Mouse (Mus musculus): ENCODE results near the gene Psmg4. TPM values are rescaled to one million over a fixed set of nuclear protein-coding genes. Genes with fewer than 3 reads are reported as not detected.

The Psmg4 gene
- polyA plus RNA-seq, 1 experiment from 2014 or later, result 88.2 TPM

DNA sequence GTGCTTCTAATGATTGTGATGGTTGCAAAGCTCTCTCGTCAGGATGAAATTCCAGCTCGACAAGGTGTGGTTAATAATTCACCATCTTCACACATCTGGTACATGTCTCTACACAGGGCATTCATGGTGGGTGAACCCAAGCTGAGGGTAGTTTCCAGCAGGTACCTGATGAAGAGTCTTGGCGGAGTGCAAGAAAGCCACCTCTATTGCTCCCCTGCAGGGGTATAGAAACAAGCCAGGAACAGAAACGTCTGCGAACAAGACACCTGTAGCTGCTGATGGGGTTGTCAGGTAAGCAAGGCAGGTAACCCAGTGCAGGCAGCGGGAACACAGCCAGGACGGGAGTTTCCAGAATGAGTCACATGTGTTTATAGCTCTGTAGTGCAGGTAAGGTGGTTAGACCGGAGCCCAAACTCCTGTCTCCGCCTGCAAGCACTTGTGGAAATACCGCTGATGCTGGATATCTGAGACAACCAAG is 50.0 kb downstream of the Psmg4 start:
- ATAC-seq, result peak; percentile 93
- 48% methylated on average over 10 of the region's 10 CpGs for WGBS

DNA sequence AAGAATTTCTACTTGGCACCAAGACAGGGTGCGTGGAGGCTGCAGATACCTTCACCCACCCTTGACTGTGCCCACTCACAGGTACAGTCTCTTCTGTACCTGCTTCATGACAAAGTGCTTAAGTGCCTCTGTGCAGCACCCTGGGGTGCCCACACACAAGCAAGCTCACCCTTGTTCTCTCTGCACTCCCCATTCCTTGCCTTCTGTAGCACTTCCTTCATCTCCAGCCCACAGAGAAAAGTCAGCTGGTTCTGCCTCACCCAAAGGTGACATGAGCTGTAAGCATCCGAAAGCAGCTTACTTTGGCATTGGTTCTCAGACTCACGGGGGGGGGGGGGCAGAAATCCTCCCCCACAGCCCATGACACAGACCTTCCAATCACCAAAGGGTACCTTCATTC is 52.1 kb downstream of the Psmg4 start:
- WGBS, result 83% methylated on average over 3 of the region's 3 CpGs
- Histone ChIP-seq H3K4me1 (replicated peaks) (0 out of 2 replicates have a peak, but pooled peaks cover 3% of the 10 kb centered on the region), H3K4me3 (replicated peaks) (no peak overlapping the region), H3K27ac (no peak overlapping the region), H3K9ac (no peak overlapping the region), H3K27me3 (replicated peaks) (no peaks in the 10 kb centered on the region), H3K4me2 (replicated peaks) (no peak overlapping the region), H3K36me3 (no peaks in the 10 kb centered on the region), H3K9me3 (no peaks in the 10 kb centered on the region)
- no peak for ATAC-seq

More for the DNA sequence above, 50.0 kb downstream of the Psmg4 start:
- no peaks in the 10 kb centered on the region for H3K9me3 ChIP-seq
- no peak overlapping the region; the same call in 1 of the 2 replicates for H3K4me3 ChIP-seq (replicated peaks)
- 0 out of 2 replicates have a peak, but pooled peaks cover 4% of the 10 kb centered on the region for H3K4me1 ChIP-seq (replicated peaks)
- peak overlapping the region; percentile 76 for H3K27ac ChIP-seq
- H3K27me3 ChIP-seq (replicated peaks), result no peaks in the 10 kb centered on the region
- no peak overlapping the region for H3K9ac ChIP-seq
- no peaks in the 10 kb centered on the region for H3K36me3 ChIP-seq
- peak overlapping the region; percentile 51 for H3K4me2 ChIP-seq (replicated peaks)

DNA sequence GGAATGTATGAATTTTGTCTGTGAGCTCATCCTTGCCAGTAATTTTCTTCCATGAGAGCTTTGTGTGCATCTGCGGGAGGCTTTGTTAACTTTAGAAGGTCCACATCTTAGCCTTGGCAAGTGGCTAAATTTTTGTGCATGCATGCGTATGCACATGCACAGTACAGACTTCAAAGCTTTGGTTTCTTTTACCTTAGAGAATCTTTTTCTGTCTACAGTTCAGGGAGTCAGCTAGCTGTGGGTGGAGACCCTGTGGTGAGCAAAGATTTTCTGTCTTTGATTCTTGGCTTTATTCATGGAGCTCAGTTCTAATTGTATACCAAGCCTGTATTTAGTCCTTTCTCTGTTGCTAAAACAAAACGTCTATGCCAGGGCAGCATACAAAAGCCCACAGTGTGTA is 56.0 kb downstream of the Psmg4 start:
- H3K9ac ChIP-seq, result no peak overlapping the region
- H3K4me2 ChIP-seq (replicated peaks), result no peak overlapping the region
- H3K4me1 ChIP-seq (replicated peaks), result 0 out of 2 replicates have a peak, but pooled peaks cover 8% of the 10 kb centered on the region
- no peaks in the 10 kb centered on the region for H3K36me3 ChIP-seq
- no peak overlapping the region for H3K27ac ChIP-seq
- no peaks in the 10 kb centered on the region for H3K27me3 ChIP-seq (replicated peaks)
- H3K4me3 ChIP-seq (replicated peaks), result no peak overlapping the region
- ATAC-seq, result no peak
- H3K9me3 ChIP-seq, result no peaks in the 10 kb centered on the region
- 84% methylated on average over 3 of the region's 3 CpGs for WGBS

DNA sequence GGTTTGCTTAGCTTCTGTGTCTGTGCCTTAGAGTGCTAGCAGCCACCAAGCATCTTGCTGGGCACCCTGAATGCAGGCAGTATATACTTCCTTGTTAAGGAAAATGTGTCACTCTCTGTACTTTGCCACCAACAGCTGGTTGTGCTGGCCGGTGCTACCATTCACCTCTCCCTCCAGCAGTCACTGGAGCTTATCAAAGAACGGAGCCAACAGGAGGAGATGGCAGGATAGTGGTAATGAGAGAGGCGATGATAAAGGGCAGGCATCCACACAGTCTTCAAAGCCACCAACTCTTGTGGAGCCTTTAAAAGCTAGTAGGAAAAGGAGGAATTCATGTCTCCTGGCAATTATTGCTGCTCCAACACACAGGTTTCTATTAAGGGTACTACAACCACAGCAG is 57.0 kb downstream of the Psmg4 start:
- Histone ChIP-seq H3K9me3 (no peaks in the 10 kb centered on the region), H3K4me2 (replicated peaks) (no peak overlapping the region), H3K27me3 (replicated peaks) (no peaks in the 10 kb centered on the region), H3K4me1 (replicated peaks) (0 out of 2 replicates have a peak, but pooled peaks cover 8% of the 10 kb centered on the region), H3K36me3 (no peaks in the 10 kb centered on the region), H3K4me3 (replicated peaks) (no peak overlapping the region), H3K9ac (no peak overlapping the region), H3K27ac (no peak overlapping the region)
- 47% methylated on average over 3 of the region's 3 CpGs for WGBS
- ATAC-seq, result no peak

DNA sequence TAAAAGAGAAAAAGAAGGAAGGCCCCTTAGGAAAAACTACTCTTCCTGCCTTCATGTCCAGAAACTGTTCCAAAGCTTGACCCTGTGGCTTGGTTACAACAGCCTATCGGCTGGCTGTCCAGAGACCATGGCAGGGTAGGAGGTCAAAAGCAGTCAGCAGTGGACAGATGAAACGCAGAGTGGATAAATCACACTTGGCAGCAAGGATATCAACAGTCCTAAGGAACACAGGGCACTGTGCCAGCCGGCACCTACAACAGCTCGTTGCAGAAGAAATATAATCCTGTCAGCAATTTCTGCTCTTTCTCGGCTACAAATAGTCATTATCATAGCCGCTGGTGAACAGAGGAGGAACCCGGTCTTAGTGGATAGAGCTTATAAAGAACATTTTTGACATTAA is 60.2 kb downstream of the Psmg4 start:
- 33% methylated on average over 7 of the region's 7 CpGs for WGBS
- 0 out of 2 replicates have a peak, but pooled peaks have one; percentile 28 for ATAC-seq
- Histone ChIP-seq H3K27me3 (replicated peaks) (no peaks in the 10 kb centered on the region), H3K9me3 (no peaks in the 10 kb centered on the region), H3K9ac (no peak overlapping the region), H3K4me3 (replicated peaks) (no peak overlapping the region), H3K36me3 (no peaks in the 10 kb centered on the region), H3K4me1 (replicated peaks) (0 out of 2 replicates have a peak, but pooled peaks cover 12% of the 10 kb centered on the region), H3K27ac (no peak overlapping the region), H3K4me2 (replicated peaks) (no peak overlapping the region)

- Histone ChIP-seq H3K27ac (no peak overlapping the region), H3K9ac (no peak overlapping the region), H3K4me3 (replicated peaks) (no peak overlapping the region), H3K36me3 (no peaks in the 10 kb centered on the region), H3K4me2 (replicated peaks) (no peak overlapping the region), H3K9me3 (no peaks in the 10 kb centered on the region), H3K27me3 (replicated peaks) (no peaks in the 10 kb centered on the region), H3K4me1 (replicated peaks) (0 out of 2 replicates have a peak, but pooled peaks cover 12% of the 10 kb centered on the region)
- no peak for ATAC-seq
- WGBS, result 23% methylated on average over 1 of the region's 1 CpGs
Observed at GRCm38 (mm10) chr13:34226940-34227339, 64.2 kb downstream of the Psmg4 start.

Other genes with a start within 250 kb of the Psmg4 start
- 40.5 and 43.3 TPM in 2 replicates for gene Nqo2, start 198.3 kb upstream of the Psmg4 start, polyA plus RNA-seq (2015; fragmentation: Nextera tagmentation; extraction: Ambion mirVana)
- gene Ripk1, start 160.6 kb upstream of the Psmg4 start, polyA plus RNA-seq (2015; fragmentation: Nextera tagmentation; extraction: Ambion mirVana), result 20.4 and 20.8 TPM in 2 replicates
- 120 and 124 TPM in 2 replicates for gene Serpinb6a, start 160.2 kb upstream of the Psmg4 start, polyA plus RNA-seq (2015; fragmentation: Nextera tagmentation; extraction: Ambion mirVana)
- 57.6 and 60.4 TPM in 2 replicates for gene Bphl, start 125.4 kb upstream of the Psmg4 start, polyA plus RNA-seq (2015; fragmentation: Nextera tagmentation; extraction: Ambion mirVana)
- gene Tubb2a, start 85.0 kb upstream of the Psmg4 start, polyA plus RNA-seq (2015; fragmentation: Nextera tagmentation; extraction: Ambion mirVana), result 170 TPM in 2 replicates
- gene Tubb2b, start 32.5 kb upstream of the Psmg4 start, polyA plus RNA-seq (2015; fragmentation: Nextera tagmentation; extraction: Ambion mirVana), result 33.5 and 34.2 TPM in 2 replicates
- gene Slc22a23, start 182.2 kb downstream of the Psmg4 start, polyA plus RNA-seq (2015; fragmentation: Nextera tagmentation; extraction: Ambion mirVana), result 3.2 and 3.3 TPM in 2 replicates

Measured in intestine, embryonic 15.5 days (tissue).